Mouse (Mus musculus): ENCODE results near the gene Wdcp. TPM values are rescaled to one million over a fixed set of nuclear protein-coding genes. Genes with fewer than 3 reads are reported as not detected.
"Not testable (repeated sequence)": the region's sequence is repeated elsewhere in the genome, so short reads cannot be mapped to it uniquely, and the experiment has no call there.

The Wdcp gene
- 19.4 and 19.5 TPM in 2 replicates for polyA plus RNA-seq (2015; fragmentation: Nextera tagmentation; extraction: Ambion mirVana)

DNA sequence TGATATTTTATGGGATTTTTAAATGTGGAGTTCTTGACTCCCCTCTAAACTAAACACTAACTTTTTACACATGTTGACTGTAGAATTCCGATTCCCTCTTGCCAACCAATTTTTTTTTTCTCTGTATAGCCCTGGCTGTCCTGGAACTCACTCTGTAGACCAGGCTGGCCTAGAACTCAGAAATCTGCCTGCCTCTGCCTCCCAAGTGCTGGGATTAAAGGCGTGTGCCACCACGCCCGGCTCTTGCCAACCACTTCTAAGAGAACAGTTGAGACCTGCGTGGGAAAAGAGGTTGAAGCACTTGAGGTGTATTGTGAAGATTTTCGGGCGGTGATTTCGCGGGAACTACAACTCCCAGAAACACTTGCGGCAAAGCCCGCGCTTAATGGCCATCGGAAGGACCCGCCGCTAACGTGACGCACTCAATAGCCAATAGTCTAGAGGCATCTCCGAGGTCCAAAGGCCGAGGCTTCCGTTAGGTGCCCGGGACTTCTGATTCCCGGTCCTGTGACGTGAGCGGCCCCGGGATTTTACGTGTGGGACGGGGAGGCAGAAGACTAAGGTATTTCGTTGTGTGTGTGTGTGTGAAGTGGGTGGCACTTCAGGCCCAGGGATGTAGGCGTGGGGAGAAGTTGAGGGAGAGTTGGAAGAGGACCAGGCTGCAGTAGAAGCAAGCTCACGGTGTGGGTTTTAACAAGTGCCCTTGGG, at the start of gene Wdcp:
Gene Wdcp, plus strand, starts transcription at position 414 of the 708 bp plus-strand sequence.
- H3K36me3 ChIP-seq: no peaks in the 10 kb centered on the region

DNA sequence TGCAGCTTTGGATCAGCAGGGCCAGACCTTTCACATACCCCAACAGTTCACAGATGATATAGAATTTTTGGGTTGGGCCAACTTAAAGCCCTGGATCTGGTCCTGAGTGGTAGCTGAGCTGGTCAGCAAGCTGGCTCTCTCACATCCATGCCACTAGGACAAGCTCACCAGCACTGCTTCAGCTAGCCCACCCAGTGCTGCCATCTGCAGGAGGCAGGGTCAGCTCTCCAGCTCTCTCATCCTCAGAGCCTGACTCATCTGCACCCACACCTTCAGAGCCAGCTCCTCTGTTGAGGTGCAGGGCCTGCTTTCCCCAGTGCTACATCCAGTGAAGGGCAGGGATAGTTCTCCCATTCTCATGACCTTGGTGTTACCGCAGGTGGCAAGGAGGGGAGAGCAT, 49.4 kb upstream of the Wdcp start:
- H3K27ac ChIP-seq: no peak overlapping the region
- 69% methylated on average over 1 of the region's 1 CpGs for WGBS
- H3K4me2 ChIP-seq: no peak overlapping the region
- no peaks in the 10 kb centered on the region for H3K9me3 ChIP-seq (replicated peaks)
- no peaks in the 10 kb centered on the region for H3K4me1 ChIP-seq
- H3K36me3 ChIP-seq: no peaks in the 10 kb centered on the region
- no peaks in the 10 kb centered on the region for H3K27me3 ChIP-seq
- no peak overlapping the region for H3K4me3 ChIP-seq (replicated peaks)
- H3K9ac ChIP-seq: no peak overlapping the region
- 0 out of 2 replicates have a peak, but pooled peaks have one; percentile 18 for ATAC-seq (replicated peaks; ENCODE audit: low FRiP score)

More for the DNA sequence above, at the start of gene Wdcp:
- Histone ChIP-seq H3K9me3 (replicated peaks) (no peaks in the 10 kb centered on the region), H3K9ac (peak within 1 kb of the TSS; percentile 59), H3K4me3 (replicated peaks) (peak within 1 kb of the TSS; percentile 81), H3K4me1 (peaks cover 27% of the 10 kb centered on the region), H3K4me2 (peak within 1 kb of the TSS; percentile 98), H3K27ac (peak within 1 kb of the TSS; percentile 70), H3K27me3 (peaks cover 24% of the 10 kb centered on the region; the same call in 1 of the 2 replicates)
- ATAC-seq (replicated peaks; ENCODE audit: low FRiP score): peak; percentile 92
- under 1% methylated on average over 30 of the region's 30 CpGs for WGBS

DNA sequence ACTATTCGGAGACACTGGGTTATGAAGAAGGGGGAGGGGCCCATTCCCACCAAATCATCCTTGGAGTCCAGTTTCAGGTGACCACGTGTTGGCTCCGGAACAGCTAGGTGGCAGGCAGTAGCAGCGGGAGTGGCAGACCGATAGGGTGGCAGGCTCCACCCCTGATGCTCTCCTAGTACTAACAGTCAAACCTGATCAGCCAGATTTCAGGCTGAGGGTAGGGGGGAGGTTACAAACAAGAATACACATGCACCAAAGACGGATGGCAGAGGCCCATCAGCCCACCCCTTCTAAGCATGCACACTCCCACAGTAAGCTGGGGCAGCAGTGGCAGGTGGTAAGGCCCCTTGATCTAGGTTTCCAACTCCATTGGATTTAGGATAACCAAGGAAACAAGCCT, 45.6 kb upstream of the Wdcp start:
- H3K27ac ChIP-seq; H3K4me3 ChIP-seq (replicated peaks); H3K4me2 ChIP-seq; H3K9ac ChIP-seq; H3K4me1 ChIP-seq; ATAC-seq (replicated peaks; ENCODE audit: low FRiP score); H3K36me3 ChIP-seq; H3K27me3 ChIP-seq; H3K9me3 ChIP-seq (replicated peaks): not testable (repeated sequence)
- WGBS: 71% methylated on average over 6 of the region's 6 CpGs

DNA sequence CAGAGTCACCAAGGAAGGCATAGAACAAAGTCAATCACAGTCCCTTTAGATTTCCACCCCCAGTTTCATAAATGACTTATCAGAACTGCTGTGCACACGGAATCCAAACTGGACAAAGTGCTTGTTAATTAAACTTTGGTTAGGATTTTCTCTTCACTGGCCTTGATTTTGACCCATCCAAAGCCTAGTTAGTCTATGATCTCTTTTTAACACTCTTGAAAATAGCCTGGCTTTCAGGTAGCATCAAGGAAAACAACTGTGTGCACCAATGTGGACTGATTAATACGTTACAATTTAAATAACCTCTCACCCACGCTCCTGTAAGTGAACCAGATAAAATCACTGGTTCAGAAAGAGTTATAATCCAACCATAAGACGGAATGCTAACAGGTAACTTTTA, 32.1 kb upstream of the Wdcp start:
- Histone ChIP-seq H3K9ac (no peak overlapping the region), H3K36me3 (no peaks in the 10 kb centered on the region), H3K4me2 (no peak overlapping the region), H3K4me1 (peaks cover 5% of the 10 kb centered on the region; the same call in 1 of the 2 replicates), H3K4me3 (replicated peaks) (no peak overlapping the region), H3K9me3 (replicated peaks) (no peaks in the 10 kb centered on the region), H3K27me3 (no peaks in the 10 kb centered on the region), H3K27ac (no peak overlapping the region)
- WGBS: 68% methylated on average over 4 of the region's 4 CpGs
- ATAC-seq (replicated peaks; ENCODE audit: low FRiP score): no peak

DNA sequence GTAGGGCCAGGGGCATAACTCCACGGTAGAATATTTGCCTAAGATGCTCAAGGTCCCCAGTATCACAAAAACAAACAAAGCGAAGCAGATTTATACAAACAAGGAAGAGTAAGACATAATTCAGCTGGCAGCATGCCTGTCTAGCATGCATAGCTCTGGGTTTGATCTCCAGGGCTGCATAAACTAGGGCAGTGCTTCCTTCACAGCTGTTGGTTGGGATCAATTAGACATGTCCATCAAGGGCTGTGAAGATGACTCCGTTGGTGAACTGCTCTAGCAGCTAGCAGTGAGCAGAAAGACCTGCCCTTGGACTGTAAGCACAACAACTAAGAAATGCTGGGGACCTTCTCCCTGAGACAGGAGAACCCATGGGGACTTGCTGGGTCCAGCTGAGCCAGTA, 31.4 kb upstream of the Wdcp start:
- Histone ChIP-seq H3K9me3 (replicated peaks) (no peaks in the 10 kb centered on the region), H3K4me3 (replicated peaks) (no peak overlapping the region), H3K9ac (no peak overlapping the region), H3K4me2 (no peak overlapping the region), H3K4me1 (peaks cover 9% of the 10 kb centered on the region), H3K27ac (no peak overlapping the region), H3K27me3 (no peaks in the 10 kb centered on the region), H3K36me3 (no peaks in the 10 kb centered on the region)
- peak; percentile 67; the same call in 1 of the 2 replicates for ATAC-seq (replicated peaks; ENCODE audit: low FRiP score)
- 50% methylated on average over 3 of the region's 3 CpGs for WGBS

DNA sequence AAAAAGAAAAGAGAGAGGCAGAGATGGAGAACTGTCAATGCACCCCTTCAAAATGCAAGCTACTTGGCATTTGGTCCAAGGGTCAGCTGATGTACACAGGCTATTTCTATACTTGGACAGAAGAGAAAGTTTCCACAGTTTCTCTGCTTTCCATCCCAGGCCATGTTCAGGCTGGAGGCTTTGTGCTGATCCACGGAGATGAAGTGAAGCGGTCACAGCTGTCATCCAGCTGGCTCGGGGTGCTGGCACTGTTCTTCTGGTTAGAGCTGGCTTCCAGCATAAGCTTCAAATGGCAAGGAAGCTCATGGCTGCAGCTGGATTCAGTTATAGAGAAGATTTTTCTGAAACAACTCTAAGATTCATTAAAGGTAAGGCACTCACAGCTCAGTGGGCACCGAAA, 29.5 kb upstream of the Wdcp start:
- H3K4me1 ChIP-seq: peaks cover 14% of the 10 kb centered on the region
- no peak overlapping the region for H3K27ac ChIP-seq
- no peaks in the 10 kb centered on the region for H3K9me3 ChIP-seq (replicated peaks)
- H3K4me2 ChIP-seq: no peak overlapping the region
- 86% methylated on average over 4 of the region's 4 CpGs for WGBS
- no peak overlapping the region for H3K4me3 ChIP-seq (replicated peaks)
- H3K36me3 ChIP-seq: no peaks in the 10 kb centered on the region
- H3K9ac ChIP-seq: no peak overlapping the region
- no peak for ATAC-seq (replicated peaks; ENCODE audit: low FRiP score)
- H3K27me3 ChIP-seq: no peaks in the 10 kb centered on the region

DNA sequence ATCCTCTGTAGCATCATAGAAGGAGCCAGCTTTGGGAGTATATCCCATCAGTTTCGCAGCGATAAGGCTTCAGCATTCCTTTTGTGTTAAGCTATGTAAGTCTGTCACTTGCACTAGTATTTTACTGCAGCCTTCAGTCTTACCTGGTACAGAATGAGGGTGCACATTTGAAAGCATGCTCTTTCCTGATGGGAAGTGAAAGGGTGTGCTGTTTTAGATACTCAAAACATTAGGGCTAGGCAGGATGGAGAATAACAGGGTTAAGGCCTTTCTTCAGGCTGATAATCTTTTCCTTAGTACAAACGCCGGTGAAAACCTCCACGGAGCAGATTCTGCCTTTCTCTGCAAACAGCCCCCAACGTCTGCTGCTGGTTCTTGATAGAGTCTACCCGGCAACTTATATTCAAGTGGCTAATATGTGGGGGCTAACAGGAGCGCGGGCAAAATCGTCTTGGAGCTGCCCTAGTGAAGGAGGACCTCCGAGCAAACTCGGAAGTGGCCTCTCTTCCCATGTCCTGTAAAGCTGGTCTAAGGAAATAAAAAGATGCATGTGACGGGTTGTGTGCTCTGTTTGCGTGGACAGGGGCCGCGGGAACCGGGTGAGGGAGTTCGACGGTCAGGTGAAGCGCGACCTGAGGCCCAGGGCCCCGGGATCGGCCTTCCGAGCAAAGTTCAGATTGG, 26.3 kb upstream of the Wdcp start:
- no peaks in the 10 kb centered on the region for H3K27me3 ChIP-seq
- peak; percentile 80; the same call in 1 of the 2 replicates for ATAC-seq (replicated peaks; ENCODE audit: low FRiP score)
- peaks cover 21% of the 10 kb centered on the region for H3K4me1 ChIP-seq
- H3K36me3 ChIP-seq: peaks cover 18% of the 10 kb centered on the region
- peak overlapping the region; percentile 66 for H3K4me2 ChIP-seq
- H3K9ac ChIP-seq: peak overlapping the region; percentile 67
- H3K9me3 ChIP-seq (replicated peaks): no peaks in the 10 kb centered on the region
- 8% methylated on average over 24 of the region's 24 CpGs for WGBS
- H3K4me3 ChIP-seq (replicated peaks): peak overlapping the region; percentile 90
- H3K27ac ChIP-seq: peak overlapping the region; percentile 96

DNA sequence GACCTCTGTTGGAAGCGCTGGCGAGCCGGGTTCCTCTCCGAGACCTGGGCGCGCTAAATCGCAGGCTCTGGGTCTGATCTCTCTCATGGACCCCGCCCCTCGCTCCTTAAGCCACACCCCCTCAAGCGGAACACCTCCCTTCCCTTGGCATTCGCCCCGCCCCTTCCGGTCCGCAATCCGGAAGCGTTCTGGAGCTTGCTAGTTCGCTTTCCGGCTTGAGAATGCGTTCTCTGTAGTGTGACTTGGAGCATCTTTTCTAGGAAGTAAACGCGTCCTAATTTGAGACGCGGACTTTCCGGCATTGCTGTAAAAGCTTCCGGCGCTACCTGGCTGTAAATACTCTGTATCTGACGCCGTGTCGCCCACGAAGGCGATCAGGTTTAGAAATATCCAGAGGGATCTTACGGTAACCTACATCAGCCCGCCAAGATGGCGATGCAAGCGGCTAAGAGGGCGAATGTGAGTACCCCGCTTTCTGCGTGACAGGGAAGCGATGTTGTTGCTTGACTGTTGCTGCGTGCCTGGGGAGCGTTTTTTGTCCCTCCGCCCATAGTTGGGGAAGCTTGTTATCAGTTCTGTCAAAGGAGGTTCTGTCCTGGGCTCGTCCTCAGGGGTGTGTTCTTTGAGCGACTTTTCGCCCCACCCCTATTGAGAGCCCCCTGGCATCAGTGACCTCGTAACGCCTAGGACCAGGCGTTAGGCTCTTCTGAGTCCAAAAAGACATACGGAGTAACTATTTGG, 25.6 kb upstream of the Wdcp start, which contains the start of gene Sf3b6:
Gene Sf3b6, plus strand, starts transcription at position 184 of the 741 bp plus-strand sequence.
- under 1% methylated on average over 49 of the region's 49 CpGs for WGBS
- no peaks in the 10 kb centered on the region for H3K27me3 ChIP-seq
- no peaks in the 10 kb centered on the region for H3K9me3 ChIP-seq (replicated peaks)
- peaks cover 19% of the 10 kb centered on the region for H3K4me1 ChIP-seq
- peak within 1 kb of the TSS; percentile 68 for H3K9ac ChIP-seq
- peaks cover 25% of the 10 kb centered on the region for H3K36me3 ChIP-seq
- H3K4me2 ChIP-seq: peak within 1 kb of the TSS; percentile 66
- ATAC-seq (replicated peaks; ENCODE audit: low FRiP score): peak; percentile 98
- peak within 1 kb of the TSS; percentile 90 for H3K4me3 ChIP-seq (replicated peaks)
- peak within 1 kb of the TSS; percentile 96 for H3K27ac ChIP-seq

DNA sequence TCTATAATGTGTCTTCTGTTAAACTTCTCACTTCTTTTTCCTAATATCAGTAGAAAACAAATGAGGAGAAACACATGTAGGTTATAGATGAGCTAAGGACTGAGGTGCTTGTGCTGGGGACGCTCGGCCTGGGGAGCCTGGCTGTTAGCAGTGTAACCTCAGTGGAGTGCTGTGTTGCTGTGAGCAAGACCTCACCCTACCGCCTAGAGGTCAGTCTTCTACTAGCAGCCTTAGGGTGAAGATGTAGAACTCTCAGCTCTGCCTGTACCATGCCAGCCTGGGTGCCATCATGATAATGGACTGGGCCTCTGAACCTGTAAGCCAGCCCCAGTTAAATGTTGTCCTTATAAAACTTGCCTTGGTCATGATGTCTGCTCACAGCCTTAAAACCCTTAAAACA, 15.8 kb upstream of the Wdcp start:
- H3K4me2 ChIP-seq: no peak overlapping the region
- WGBS: 79% methylated on average over 3 of the region's 3 CpGs
- no peak overlapping the region for H3K4me3 ChIP-seq (replicated peaks)
- H3K36me3 ChIP-seq: peaks cover 88% of the 10 kb centered on the region
- H3K27me3 ChIP-seq: no peaks in the 10 kb centered on the region
- H3K9me3 ChIP-seq (replicated peaks): no peaks in the 10 kb centered on the region
- no peak for ATAC-seq (replicated peaks; ENCODE audit: low FRiP score)
- no peak overlapping the region for H3K27ac ChIP-seq
- H3K4me1 ChIP-seq: no peaks in the 10 kb centered on the region
- no peak overlapping the region for H3K9ac ChIP-seq

DNA sequence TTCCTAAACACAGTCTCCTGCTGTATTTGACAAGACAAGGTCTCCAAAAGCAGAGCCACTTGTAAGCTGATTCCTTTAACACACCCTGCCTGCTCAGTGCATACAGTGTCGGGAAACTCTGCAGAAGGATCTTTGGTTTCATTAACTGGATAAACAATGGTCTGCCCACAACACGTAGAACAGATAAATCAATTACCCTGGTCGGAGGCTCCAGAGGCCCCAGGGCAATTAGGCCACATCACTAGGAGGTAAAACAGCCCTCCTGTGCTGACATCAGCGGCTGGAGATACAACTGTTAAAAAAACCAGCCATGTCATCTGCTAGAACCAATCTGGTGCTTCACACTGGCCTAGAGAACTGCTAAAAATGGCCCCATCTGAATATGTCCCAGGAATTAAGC, 6.1 kb upstream of the Wdcp start:
- 14% methylated on average over 4 of the region's 4 CpGs for WGBS
- Histone ChIP-seq H3K27me3 (peaks cover 22% of the 10 kb centered on the region; the same call in 1 of the 2 replicates), H3K9me3 (replicated peaks) (no peaks in the 10 kb centered on the region), H3K4me1 (peaks cover 18% of the 10 kb centered on the region), H3K27ac (no peak overlapping the region), H3K4me3 (replicated peaks) (no peak overlapping the region), H3K36me3 (peaks cover 7% of the 10 kb centered on the region), H3K4me2 (no peak overlapping the region), H3K9ac (no peak overlapping the region)
- no peak for ATAC-seq (replicated peaks; ENCODE audit: low FRiP score)

DNA sequence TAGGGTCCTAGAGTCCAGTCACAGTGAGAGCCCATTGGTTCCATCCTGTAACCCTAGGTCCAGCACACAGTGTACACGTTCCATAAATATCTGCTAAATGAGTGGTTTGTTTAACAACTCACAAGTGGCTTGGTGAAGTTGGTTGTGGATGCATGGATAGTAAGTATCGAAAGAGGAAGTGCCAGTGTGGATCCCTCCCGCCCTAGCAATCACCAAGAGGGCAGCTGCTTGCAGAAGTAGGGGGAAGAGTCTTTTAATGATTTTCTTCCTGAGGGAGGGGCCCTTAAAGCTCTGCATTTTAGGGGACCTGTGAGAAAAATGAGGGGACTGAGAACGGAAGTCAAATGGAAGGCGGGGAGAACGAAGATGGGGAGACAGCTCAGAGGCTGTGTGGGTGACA, 3.1 kb upstream of the Wdcp start:
- ATAC-seq (replicated peaks; ENCODE audit: low FRiP score): no peak
- Histone ChIP-seq H3K4me3 (replicated peaks) (peak overlapping the region; percentile 87), H3K9ac (no peak overlapping the region), H3K27ac (no peak overlapping the region), H3K36me3 (no peaks in the 10 kb centered on the region), H3K4me2 (no peak overlapping the region; the same call in 1 of the 2 replicates), H3K4me1 (peaks cover 27% of the 10 kb centered on the region), H3K27me3 (peaks cover 24% of the 10 kb centered on the region; the same call in 1 of the 2 replicates), H3K9me3 (replicated peaks) (no peaks in the 10 kb centered on the region)
- WGBS: 57% methylated on average over 6 of the region's 6 CpGs

DNA sequence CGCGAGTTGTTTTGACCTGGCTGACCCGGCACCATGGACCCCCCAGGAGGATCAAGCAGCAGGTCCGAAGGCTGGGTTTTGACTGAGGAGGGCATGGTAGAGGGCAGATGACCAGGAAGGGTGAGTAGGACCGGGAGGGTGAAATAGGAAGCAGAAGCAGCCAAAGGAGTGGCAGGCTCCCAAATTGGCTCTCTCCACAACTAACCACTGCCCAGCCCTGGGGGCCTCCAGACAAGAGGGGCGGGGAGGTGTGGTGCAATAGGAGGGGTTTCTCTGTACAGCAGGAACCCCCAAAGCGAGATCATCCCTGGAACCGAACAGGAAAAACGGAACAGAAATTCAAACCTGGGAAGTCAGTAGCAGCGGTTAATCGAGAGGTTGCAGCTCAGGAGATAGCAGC, 2.4 kb upstream of the Wdcp start:
- Histone ChIP-seq H3K27me3 (peaks cover 24% of the 10 kb centered on the region; the same call in 1 of the 2 replicates), H3K4me2 (peak overlapping the region; percentile 98), H3K27ac (peak overlapping the region; percentile 32; the same call in 1 of the 2 replicates), H3K4me3 (replicated peaks) (peak overlapping the region; percentile 87), H3K9ac (peak overlapping the region; percentile 78), H3K9me3 (replicated peaks) (no peaks in the 10 kb centered on the region), H3K36me3 (no peaks in the 10 kb centered on the region), H3K4me1 (peaks cover 27% of the 10 kb centered on the region)
- no peak for ATAC-seq (replicated peaks; ENCODE audit: low FRiP score)
- WGBS: 3% methylated on average over 11 of the region's 11 CpGs
